Mouse (Mus musculus) midbrain, postnatal 0 days (tissue): Measurements from ENCODE around the gene Gm10643. TPM values are rescaled to one million over a fixed set of nuclear protein-coding genes. Genes with fewer than 3 reads are reported as not detected.

Experiments
- ATAC-seq: fragments of 200-750 bp; cut with Nextera tagmentation; 2 replicates; pipeline ENCODE4 v1.8.0; 2017; ENCODE audit warnings: moderate number of reproducible peaks, mild to moderate bottlenecking, moderate TSS enrichment, moderate library complexity; ENCODE audit not compliant: low FRiP score
- DNase-seq: peaks from one replicate; pipeline ENCODE4 v3.0.0-alpha.2; 2015; ENCODE audit warnings: low spot score
- H3K27ac ChIP-seq: fragments of 300-500 bp; sonication (generic); 2 replicates; pipeline ENCODE4 v1.5.1; 2014; ENCODE audit warnings: low read depth, mild to moderate bottlenecking, low read length, mixed read lengths
- H3K27me3 ChIP-seq: fragments of 300-500 bp; sonication (generic); 2 replicates; pipeline ENCODE4 v1.6.1; 2014; ENCODE audit warnings: low read length, control low read depth, mixed read lengths; ENCODE audit not compliant: insufficient read depth
- H3K36me3 ChIP-seq: fragments of 300-500 bp; sonication (generic); 2 replicates; pipeline ENCODE4 v1.6.1; 2014; ENCODE audit warnings: low read length, control low read depth, mixed read lengths; ENCODE audit not compliant: insufficient read depth
- H3K4me1 ChIP-seq: fragments of 300-500 bp; sonication (generic); 2 replicates; pipeline ENCODE4 v1.6.1; 2014; ENCODE audit warnings: mild to moderate bottlenecking, control low read depth, antibody characterized with exemption, low read length, mixed read lengths; ENCODE audit not compliant: insufficient read depth
- H3K4me2 ChIP-seq: fragments of 300-500 bp; sonication (generic); 2 replicates; pipeline ENCODE4 v1.6.1; 2014; ENCODE audit warnings: low read depth, mild to moderate bottlenecking, low read length, mixed read lengths; ENCODE audit not compliant: poor library complexity, severe bottlenecking
- H3K4me3 ChIP-seq: fragments of 300-500 bp; sonication (generic); 2 replicates; pipeline ENCODE4 v1.5.1; 2014; ENCODE audit warnings: low read depth, mild to moderate bottlenecking, low read length, moderate library complexity
- H3K9ac ChIP-seq: fragments of 300-500 bp; sonication (generic); replicated peaks from 2 replicates; pipeline ENCODE4 v1.6.1; 2014; ENCODE audit warnings: mild to moderate bottlenecking, low read length, moderate library complexity, mixed read lengths; ENCODE audit not compliant: poor library complexity, severe bottlenecking
- H3K9me3 ChIP-seq: fragments of 300-500 bp; sonication (generic); 2 replicates; pipeline ENCODE4 v1.6.1; 2016; ENCODE audit warnings: low read length, control low read depth
- CTCF ChIP-seq: IDR thresholded peaks from 2 replicates; pipeline ENCODE4 v1.5.1; 2016; ENCODE audit warnings: antibody characterized with exemption, mild to moderate bottlenecking
- WGBS: fragments of 180-500 bp; shearing (Covaris S2); extraction: QIAGEN DNeasy Blood & Tissue Kit; methylation state at CpG from one replicate; pipeline ENCODE4 v1.1.7; 2014; 5-methylcytosine and 5-hydroxymethylcytosine counted together
- polyA plus RNA-seq: library from polyadenylated mRNA; unstranded; fragments of >200 nt; fragmentation: Nextera tagmentation; extraction: Ambion mirVana; gene quantifications from 2 replicates; pipeline ENCODE4 v1.2.1, GENCODE M21; 2015
- total RNA-seq: library from RNA; depleted of rRNA; stranded (reverse); fragments of >200 nt; gene quantifications from 2 replicates; pipeline ENCODE4 v1.2.3, GENCODE M21; 2014

Gm10643 gene
- total and polyA plus RNA-seq, 2 experiments from 2014 or later: 1.7 to 3.0 TPM

DNA sequence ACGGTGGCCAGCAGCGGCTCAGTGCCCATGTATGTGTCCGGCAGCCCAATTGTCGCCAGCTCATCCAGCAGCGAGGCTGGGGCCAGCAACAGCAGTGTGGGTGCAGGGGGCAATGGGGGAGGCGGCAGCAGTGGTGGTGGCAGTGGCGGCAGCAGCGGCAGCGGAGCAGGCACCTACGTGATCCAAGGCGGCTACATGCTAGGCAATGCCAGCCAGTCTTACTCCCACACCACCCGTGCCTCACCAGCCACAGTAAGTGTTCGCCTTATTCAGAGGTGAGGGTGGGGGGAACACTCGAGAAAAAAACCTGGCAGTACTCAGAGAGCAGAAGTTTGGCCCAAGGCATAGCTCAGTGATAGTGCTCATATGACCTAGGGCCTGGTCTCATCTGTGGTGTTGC is 22.9 kb upstream of the Gm10643 start:
- TF ChIP-seq CTCF: no peak
- H3K9me3 ChIP-seq: no peaks in the 10 kb centered on the region
- H3K4me2 ChIP-seq: no peak overlapping the region
- peaks cover 81% of the 10 kb centered on the region for H3K36me3 ChIP-seq
- no peaks in the 10 kb centered on the region for H3K27me3 ChIP-seq
- DNase-seq (no peak), ATAC-seq (no peak)
- 96% methylated on average over 14 of the region's 14 CpGs for WGBS
- H3K4me3 ChIP-seq: no peak overlapping the region
- no peaks in the 10 kb centered on the region for H3K4me1 ChIP-seq
- H3K9ac ChIP-seq: no peak overlapping the region
- no peak overlapping the region for H3K27ac ChIP-seq

DNA sequence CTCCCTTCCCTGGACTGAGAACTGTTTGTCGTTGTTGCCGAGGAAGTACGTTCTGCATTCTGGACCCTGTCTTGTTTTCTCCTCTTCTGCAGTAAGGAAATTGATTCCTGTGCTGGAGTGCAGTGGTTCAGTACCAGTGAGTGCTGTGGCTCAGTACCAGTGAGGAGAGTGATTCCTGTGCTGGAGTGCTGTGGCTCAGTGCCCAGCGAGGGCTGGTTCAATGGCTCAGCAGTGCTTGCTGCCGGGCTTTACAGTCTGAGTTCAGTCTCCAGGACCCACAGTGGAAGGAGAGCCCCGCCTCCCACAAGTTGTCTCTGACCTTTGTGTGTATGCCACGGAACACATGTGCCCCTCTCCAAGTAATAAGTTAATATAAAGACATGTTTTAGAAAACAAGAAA is 22.2 kb upstream of the Gm10643 start:
- WGBS: 91% methylated on average over 7 of the region's 7 CpGs

DNA sequence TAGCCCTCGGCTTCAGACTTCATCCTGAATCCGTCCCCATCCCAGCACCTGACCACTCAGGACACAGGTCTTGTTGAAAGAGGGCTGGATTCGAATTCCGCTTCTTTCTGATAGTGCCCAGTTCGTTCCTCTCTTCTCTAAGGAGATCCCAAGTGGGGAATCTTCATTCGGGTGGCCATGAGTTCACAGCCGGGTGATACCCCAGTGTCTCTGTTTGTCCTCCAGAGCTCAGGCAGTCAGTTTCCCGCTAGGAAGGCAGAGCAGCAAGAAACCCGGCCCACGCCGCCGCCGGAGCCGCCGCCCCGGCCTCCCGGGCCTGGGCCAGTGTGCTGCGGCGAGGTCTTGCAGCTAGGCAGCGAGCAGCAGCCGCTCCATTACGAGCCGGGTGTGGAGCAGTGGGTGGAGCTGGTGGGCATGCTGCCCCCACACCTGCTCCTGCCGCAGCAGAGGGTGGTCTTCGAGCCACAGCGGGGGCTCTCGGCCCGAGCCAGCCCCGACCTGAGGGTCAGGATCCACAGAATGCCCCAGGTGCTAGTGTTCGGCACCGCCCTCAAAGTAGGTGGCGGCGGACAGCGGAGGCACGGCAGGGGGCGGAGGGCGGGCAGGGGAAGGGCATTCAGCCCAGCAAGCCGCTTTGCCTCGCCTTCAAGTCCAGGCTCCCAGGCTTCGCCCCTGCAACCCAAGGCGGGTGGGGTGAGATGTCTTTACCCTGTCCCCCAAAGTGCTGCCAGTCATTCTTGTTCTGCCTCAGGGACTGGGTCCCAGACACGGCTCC is 19.6 kb upstream of the Gm10643 start:
- Histone ChIP-seq H3K9me3 (no peaks in the 10 kb centered on the region), H3K9ac (no peak overlapping the region), H3K4me2 (no peak overlapping the region), H3K27me3 (no peaks in the 10 kb centered on the region), H3K4me3 (no peak overlapping the region), H3K36me3 (peaks cover 82% of the 10 kb centered on the region), H3K27ac (no peak overlapping the region), H3K4me1 (no peaks in the 10 kb centered on the region)
- no peak for DNase-seq
- WGBS: 34% methylated on average over 42 of the region's 42 CpGs
- ATAC-seq: no peak
- TF ChIP-seq CTCF: no peak

More for the DNA sequence above, 22.2 kb upstream of the Gm10643 start:
- TF ChIP-seq CTCF: no peak
- peaks cover 82% of the 10 kb centered on the region for H3K36me3 ChIP-seq
- H3K4me1 ChIP-seq: no peaks in the 10 kb centered on the region
- no peak overlapping the region for H3K9ac ChIP-seq
- ATAC-seq (no peak), DNase-seq (no peak)
- no peaks in the 10 kb centered on the region for H3K9me3 ChIP-seq
- no peak overlapping the region for H3K27ac ChIP-seq
- no peak overlapping the region for H3K4me2 ChIP-seq
- no peak overlapping the region for H3K4me3 ChIP-seq
- H3K27me3 ChIP-seq: no peaks in the 10 kb centered on the region

DNA sequence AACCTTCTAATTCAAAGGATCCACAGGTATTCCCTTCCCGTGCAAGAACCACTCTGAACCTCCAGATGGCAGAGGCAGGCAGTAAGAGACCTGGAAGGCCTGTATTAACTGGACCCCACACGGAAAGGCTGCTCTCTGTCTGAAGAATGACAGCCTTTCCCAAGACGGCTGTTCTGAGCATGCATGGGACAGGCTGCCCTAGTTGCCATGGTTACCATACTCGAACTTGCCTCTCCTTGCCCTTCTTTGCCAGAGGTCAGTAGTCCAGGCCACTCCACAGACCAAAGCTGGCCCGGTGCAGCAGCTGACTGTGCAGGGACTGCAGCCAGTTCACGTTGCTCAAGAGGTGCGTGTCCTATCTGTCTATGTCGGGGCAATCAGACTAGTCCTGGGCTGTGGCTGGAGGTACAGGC is 18.9 kb upstream of the Gm10643 start:
- Histone ChIP-seq H3K9ac (no peak overlapping the region), H3K36me3 (peaks cover 83% of the 10 kb centered on the region), H3K4me1 (no peaks in the 10 kb centered on the region), H3K4me3 (no peak overlapping the region), H3K4me2 (no peak overlapping the region), H3K27me3 (no peaks in the 10 kb centered on the region), H3K27ac (no peak overlapping the region), H3K9me3 (no peaks in the 10 kb centered on the region)
- DNase-seq (peak; percentile 71), ATAC-seq (peak; percentile 52)
- 20% methylated on average over 8 of the region's 8 CpGs for WGBS
- TF ChIP-seq CTCF: peak; percentile 70

DNA sequence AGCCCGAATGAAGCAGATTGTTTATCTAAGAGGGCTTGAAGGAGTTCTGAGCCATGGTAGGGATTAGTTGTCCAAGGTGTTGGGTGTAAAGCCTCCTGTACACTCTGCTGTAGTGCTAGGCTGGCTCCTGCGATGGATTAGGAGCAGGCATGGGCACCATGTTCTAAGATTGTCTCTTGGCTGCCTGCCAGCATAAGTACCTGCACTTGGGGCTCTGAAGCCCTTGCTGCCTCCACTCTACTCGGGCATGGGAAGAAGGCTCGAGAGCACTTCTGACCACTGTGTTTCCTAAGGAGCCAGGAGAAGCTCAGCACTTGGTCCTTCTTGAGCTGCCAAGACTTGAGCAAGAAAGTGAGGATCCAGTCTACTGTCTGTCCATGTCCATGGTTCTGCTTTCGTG is 14.3 kb upstream of the Gm10643 start:
- no peak for TF ChIP-seq CTCF
- ATAC-seq: no peak
- Histone ChIP-seq H3K4me3 (no peak overlapping the region), H3K4me2 (no peak overlapping the region), H3K27me3 (no peaks in the 10 kb centered on the region), H3K36me3 (peaks cover 70% of the 10 kb centered on the region), H3K27ac (no peak overlapping the region), H3K9me3 (no peaks in the 10 kb centered on the region), H3K4me1 (no peaks in the 10 kb centered on the region), H3K9ac (no peak overlapping the region)
- 84% methylated on average over 5 of the region's 5 CpGs for WGBS
- no peak for DNase-seq

DNA sequence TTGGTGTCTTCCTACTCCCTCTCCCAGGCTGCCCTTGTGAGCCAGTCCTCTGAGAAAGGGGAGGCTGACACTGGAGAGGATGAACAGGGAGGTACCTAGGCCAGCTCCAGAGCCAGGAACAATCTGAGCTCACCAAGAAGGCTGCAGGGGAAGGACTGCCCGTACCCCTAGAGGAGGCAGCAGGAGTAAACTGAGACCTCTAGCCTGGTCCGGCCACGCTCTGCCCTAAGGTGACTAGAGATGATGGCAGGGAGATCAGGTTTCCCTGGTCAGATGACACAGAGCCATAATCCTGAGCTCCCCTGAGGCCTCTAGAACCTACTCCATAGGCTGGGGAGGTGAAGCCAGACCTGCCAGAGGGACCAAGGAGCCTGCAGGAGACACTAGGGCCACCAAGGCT is 11.9 kb upstream of the Gm10643 start:
- H3K9ac ChIP-seq: no peak overlapping the region
- H3K9me3 ChIP-seq: no peaks in the 10 kb centered on the region
- no peak overlapping the region for H3K27ac ChIP-seq
- H3K4me3 ChIP-seq: no peak overlapping the region
- 88% methylated on average over 3 of the region's 3 CpGs for WGBS
- H3K4me1 ChIP-seq: peaks cover 8% of the 10 kb centered on the region; the same call in 1 of the 2 replicates
- no peaks in the 10 kb centered on the region for H3K27me3 ChIP-seq
- no peak for TF ChIP-seq CTCF
- ATAC-seq (no peak), DNase-seq (no peak)
- H3K4me2 ChIP-seq: no peak overlapping the region
- peaks cover 51% of the 10 kb centered on the region for H3K36me3 ChIP-seq
